Mouse (Mus musculus) hindbrain, embryonic 13.5 days (tissue): ENCODE data around the gene Gm29776. TPM values are rescaled to one million over a fixed set of nuclear protein-coding genes. Genes with fewer than 3 reads are reported as not detected.

Experiments
- ATAC-seq: fragments of 200-750 bp; cut with Nextera tagmentation; 2 replicates; pipeline ENCODE4 v1.8.0; 2017; ENCODE audit warnings: moderate TSS enrichment; ENCODE audit not compliant: low FRiP score
- H3K27ac ChIP-seq: fragments of 300-500 bp; sonication (generic); 2 replicates; pipeline ENCODE4 v1.5.1; 2015; ENCODE audit warnings: inconsistent platforms, mild to moderate bottlenecking, moderate library complexity
- H3K27me3 ChIP-seq: fragments of 300-500 bp; sonication (generic); 2 replicates; pipeline ENCODE4 v1.6.1; 2015; ENCODE audit warnings: mild to moderate bottlenecking, inconsistent platforms
- H3K36me3 ChIP-seq: fragments of 300-500 bp; sonication (generic); 2 replicates; pipeline ENCODE4 v1.6.1; 2015; ENCODE audit warnings: mild to moderate bottlenecking, inconsistent platforms
- H3K4me1 ChIP-seq: fragments of 300-500 bp; sonication (generic); replicated peaks from 2 replicates; pipeline ENCODE4 v1.6.1; 2015; ENCODE audit warnings: inconsistent platforms
- H3K4me2 ChIP-seq: fragments of 300-500 bp; sonication (generic); 2 replicates; pipeline ENCODE4 v1.6.1; 2015; ENCODE audit warnings: inconsistent platforms, mild to moderate bottlenecking, moderate library complexity
- H3K4me3 ChIP-seq: fragments of 300-500 bp; sonication (generic); 2 replicates; pipeline ENCODE4 v1.5.1; 2015; ENCODE audit warnings: mild to moderate bottlenecking, inconsistent platforms
- H3K9ac ChIP-seq: fragments of 300-500 bp; sonication (generic); 2 replicates; pipeline ENCODE4 v1.6.1; 2015; ENCODE audit warnings: mild to moderate bottlenecking, inconsistent platforms
- H3K9me3 ChIP-seq: fragments of 300-500 bp; sonication (generic); 2 replicates; pipeline ENCODE4 v1.6.1; 2016; ENCODE audit warnings: inconsistent platforms
- WGBS: fragments of 180-500 bp; shearing (Covaris S2); methylation state at CpG from one replicate; pipeline ENCODE4 v1.1.7; 2015; 5-methylcytosine and 5-hydroxymethylcytosine counted together
- polyA plus RNA-seq: library from polyadenylated mRNA; unstranded; fragments of >200 nt; fragmentation: Nextera tagmentation; extraction: Ambion mirVana; gene quantifications from 2 replicates; pipeline ENCODE4 v1.2.1, GENCODE M21; 2015

Gene Gm29776
- polyA plus RNA-seq, 1 experiment from 2014 or later, result 0.34 TPM

- no peak for ATAC-seq
- Histone ChIP-seq H3K27me3 (peaks cover 7% of the 10 kb centered on the region; the same call in 1 of the 2 replicates), H3K4me2 (no peak overlapping the region), H3K36me3 (no peaks in the 10 kb centered on the region), H3K9ac (no peak overlapping the region), H3K4me1 (no peaks in the 10 kb centered on the region), H3K27ac (no peak overlapping the region), H3K9me3 (no peaks in the 10 kb centered on the region), H3K4me3 (no peak overlapping the region)
- WGBS, result 69% methylated on average over 5 of the region's 5 CpGs
These were observed 7.2 kb upstream of the Gm29776 start for GRCm38 (mm10) chr14:54705844-54706243.

DNA sequence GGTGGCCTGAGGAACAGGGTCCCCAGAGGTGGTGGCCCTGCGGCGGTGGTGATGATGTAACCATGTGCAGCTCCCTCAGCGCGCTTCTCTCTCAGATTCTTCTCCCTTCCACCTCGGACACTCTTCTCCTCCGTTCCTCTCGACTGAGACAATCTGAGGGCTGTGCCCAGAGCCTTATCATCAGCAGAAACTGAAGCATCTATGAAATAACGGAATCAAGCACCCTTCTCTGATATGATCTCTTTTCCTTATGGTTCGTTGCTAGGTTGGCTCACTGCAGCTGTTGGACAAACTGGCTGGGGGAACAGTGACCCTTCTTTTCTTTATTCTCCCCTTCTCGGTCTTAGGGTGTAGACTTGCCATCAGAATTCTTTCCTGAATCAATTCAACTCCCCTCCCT lies 4.6 kb upstream of the Gm29776 start:
- no peaks in the 10 kb centered on the region for H3K36me3 ChIP-seq
- no peak overlapping the region for H3K4me2 ChIP-seq
- no peaks in the 10 kb centered on the region for H3K9me3 ChIP-seq
- ATAC-seq, result no peak
- no peak overlapping the region for H3K27ac ChIP-seq
- H3K4me1 ChIP-seq, result no peaks in the 10 kb centered on the region
- 83% methylated on average over 10 of the region's 10 CpGs for WGBS
- H3K27me3 ChIP-seq, result peaks cover 7% of the 10 kb centered on the region; the same call in 1 of the 2 replicates
- H3K9ac ChIP-seq, result no peak overlapping the region
- no peak overlapping the region for H3K4me3 ChIP-seq

- Histone ChIP-seq H3K27me3 (peaks cover 7% of the 10 kb centered on the region; the same call in 1 of the 2 replicates), H3K4me1 (no peaks in the 10 kb centered on the region), H3K4me3 (no peak overlapping the region), H3K9ac (no peak overlapping the region), H3K4me2 (no peak overlapping the region), H3K36me3 (no peaks in the 10 kb centered on the region), H3K27ac (no peak overlapping the region), H3K9me3 (no peaks in the 10 kb centered on the region)
- no peak for ATAC-seq
- WGBS, result 9% methylated on average over 6 of the region's 6 CpGs
These were observed 2.7 kb upstream of the Gm29776 start for GRCm38 (mm10) chr14:54701298-54701697.

DNA sequence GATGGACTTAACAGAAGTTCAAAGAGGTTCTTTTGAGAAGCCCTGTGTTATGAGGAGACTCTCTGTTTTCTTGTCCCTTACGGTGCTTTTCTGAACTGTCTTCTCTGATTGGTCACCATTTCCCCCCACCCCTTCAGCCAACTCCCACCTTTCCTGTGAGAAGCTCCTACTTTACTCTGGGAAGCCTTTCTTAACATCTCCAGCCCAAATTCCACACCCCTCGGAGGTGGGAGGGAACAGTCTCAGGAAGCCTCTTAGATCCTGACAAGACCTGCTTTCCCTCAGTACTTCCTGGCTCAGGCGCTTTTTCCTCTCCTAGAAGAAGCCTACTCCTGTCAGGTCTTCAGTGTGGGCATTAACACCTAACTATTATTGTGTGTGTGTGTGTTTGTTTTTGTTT lies 953 bp upstream of the Gm29776 start:
- Histone ChIP-seq H3K9me3 (no peaks in the 10 kb centered on the region), H3K4me3 (no peak overlapping the region), H3K27me3 (peaks cover 7% of the 10 kb centered on the region; the same call in 1 of the 2 replicates), H3K27ac (no peak overlapping the region), H3K36me3 (peaks cover 4% of the 10 kb centered on the region), H3K4me1 (no peaks in the 10 kb centered on the region), H3K9ac (no peak overlapping the region), H3K4me2 (no peak overlapping the region)
- 53% methylated on average over 3 of the region's 3 CpGs for WGBS
- no peak for ATAC-seq

DNA sequence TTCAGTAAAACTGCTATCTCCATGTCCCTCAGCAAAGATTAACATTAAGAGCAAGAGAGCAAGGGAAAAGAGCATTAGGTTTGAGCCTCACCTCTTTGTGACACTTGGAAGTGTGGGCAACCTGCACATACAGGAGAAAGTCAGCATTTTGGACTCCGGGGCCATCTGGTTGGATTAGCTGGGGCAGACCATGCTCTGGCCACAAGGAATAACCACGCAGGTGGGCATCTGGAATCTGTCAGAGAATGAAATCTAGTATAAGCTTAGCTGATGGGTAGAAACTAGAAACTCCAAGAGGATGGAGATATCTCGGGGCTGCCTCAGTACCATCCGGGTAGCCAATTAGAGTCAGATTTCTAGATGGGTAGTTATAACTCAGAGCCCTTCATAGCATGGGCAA lies 1.9 kb downstream of the Gm29776 start:
- no peak for ATAC-seq
- no peak overlapping the region for H3K9ac ChIP-seq
- 93% methylated on average over 4 of the region's 4 CpGs for WGBS

GRCm38 (mm10) chr14:54695042-54695441 lies 3.6 kb downstream of the Gm29776 start:
- H3K4me1 ChIP-seq, result no peaks in the 10 kb centered on the region
- H3K9ac ChIP-seq, result no peak overlapping the region
- H3K27me3 ChIP-seq, result no peaks in the 10 kb centered on the region
- H3K9me3 ChIP-seq, result no peaks in the 10 kb centered on the region
- 88% methylated on average over 6 of the region's 6 CpGs for WGBS
- no peak overlapping the region for H3K4me3 ChIP-seq
- no peak overlapping the region for H3K27ac ChIP-seq
- ATAC-seq, result no peak
- no peak overlapping the region for H3K4me2 ChIP-seq
- peaks cover 35% of the 10 kb centered on the region for H3K36me3 ChIP-seq

More for the DNA sequence above, 1.9 kb downstream of the Gm29776 start:
- no peaks in the 10 kb centered on the region for H3K27me3 ChIP-seq
- H3K4me1 ChIP-seq, result no peaks in the 10 kb centered on the region
- no peaks in the 10 kb centered on the region for H3K9me3 ChIP-seq
- no peak overlapping the region for H3K27ac ChIP-seq
- H3K4me2 ChIP-seq, result no peak overlapping the region
- H3K36me3 ChIP-seq, result peaks cover 24% of the 10 kb centered on the region
- no peak overlapping the region for H3K4me3 ChIP-seq

DNA sequence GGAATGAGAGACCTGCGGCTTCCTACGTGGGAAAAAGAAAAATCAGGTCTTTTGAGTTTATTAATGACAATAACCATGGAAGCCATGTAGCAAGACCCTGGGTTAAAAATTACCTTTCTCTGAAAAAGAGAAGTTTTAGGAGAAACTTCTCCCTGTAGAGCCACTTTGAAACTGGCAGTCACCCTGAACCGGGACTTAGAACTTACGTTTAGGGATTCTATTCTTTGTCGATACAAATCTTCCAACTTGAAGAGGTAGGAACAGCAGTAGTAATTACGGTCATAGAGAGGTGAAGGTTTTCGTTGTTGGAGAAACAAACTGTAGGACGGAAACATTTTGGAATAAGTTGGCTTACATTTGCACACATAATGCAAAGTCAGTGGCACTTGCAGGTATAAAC lies 11.4 kb downstream of the Gm29776 start:
- ATAC-seq, result no peak
- Histone ChIP-seq H3K9ac (peak overlapping the region; percentile 79), H3K36me3 (peaks cover 29% of the 10 kb centered on the region), H3K4me2 (peak overlapping the region; percentile 62), H3K4me3 (peak overlapping the region; percentile 76), H3K4me1 (peaks cover 41% of the 10 kb centered on the region), H3K9me3 (no peaks in the 10 kb centered on the region), H3K27ac (peak overlapping the region; percentile 74), H3K27me3 (no peaks in the 10 kb centered on the region)
- WGBS, result 7% methylated on average over 8 of the region's 8 CpGs

DNA sequence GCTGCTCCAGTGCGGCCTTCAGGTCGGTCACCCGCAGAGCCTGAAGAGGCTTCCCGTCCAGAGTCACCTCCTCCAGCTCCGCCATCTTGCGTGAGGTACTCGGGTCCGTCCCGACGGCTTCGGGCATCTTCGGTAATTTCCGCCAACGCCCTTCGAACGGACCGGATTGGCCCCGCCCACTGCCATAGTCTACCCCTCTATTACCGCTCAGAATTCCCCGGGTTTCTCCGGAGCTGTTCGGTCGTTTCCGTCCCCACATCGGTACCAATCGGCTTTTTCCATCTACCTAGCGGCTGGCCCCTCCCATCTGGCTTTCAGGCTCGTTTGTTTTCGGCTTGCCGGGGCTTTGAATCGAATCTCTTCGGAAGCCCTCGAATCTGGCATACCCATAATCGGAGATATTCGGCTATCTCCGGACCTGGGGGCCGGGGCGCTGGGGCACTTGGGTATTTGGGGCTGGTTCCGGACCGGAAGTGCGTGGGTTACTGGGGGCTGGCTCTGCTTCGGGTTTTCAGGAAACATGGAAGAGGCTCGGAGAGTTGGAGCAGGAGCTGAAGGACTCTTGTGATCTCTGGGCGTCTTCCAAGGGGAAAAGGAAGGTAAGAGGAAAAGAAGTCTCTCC lies 12.0 kb downstream of the Gm29776 start, which contains the start of gene Acin1:
Gene Acin1, minus strand, starts transcription at position 410 of the 622 bp plus-strand sequence.
- peak within 1 kb of the TSS; percentile 76 for H3K4me3 ChIP-seq
- peak within 1 kb of the TSS; percentile 75 for H3K4me2 ChIP-seq
- WGBS, result under 1% methylated on average over 44 of the region's 44 CpGs
- peak within 1 kb of the TSS; percentile 94 for H3K9ac ChIP-seq
- ATAC-seq, result peak; percentile 99
- H3K27me3 ChIP-seq, result no peaks in the 10 kb centered on the region
- H3K9me3 ChIP-seq, result no peaks in the 10 kb centered on the region
- peaks cover 41% of the 10 kb centered on the region for H3K4me1 ChIP-seq
- H3K27ac ChIP-seq, result peak within 1 kb of the TSS; percentile 96
- peaks cover 32% of the 10 kb centered on the region for H3K36me3 ChIP-seq

- peaks cover 41% of the 10 kb centered on the region for H3K4me1 ChIP-seq
- H3K4me3 ChIP-seq, result peak within 1 kb of the TSS; percentile 76
- no peaks in the 10 kb centered on the region for H3K27me3 ChIP-seq
- H3K9me3 ChIP-seq, result no peaks in the 10 kb centered on the region
- WGBS, result under 1% methylated on average over 41 of the region's 41 CpGs
- peak within 1 kb of the TSS; percentile 94 for H3K9ac ChIP-seq
- peak; percentile 80 for ATAC-seq
- peak within 1 kb of the TSS; percentile 96 for H3K27ac ChIP-seq
- peaks cover 33% of the 10 kb centered on the region for H3K36me3 ChIP-seq
- peak within 1 kb of the TSS; percentile 75 for H3K4me2 ChIP-seq
These were observed 12.5 kb downstream of the Gm29776 start, which contains the start of gene 1700123O20Rik for GRCm38 (mm10) chr14:54686063-54686521. Gene 1700123O20Rik, plus strand, starts transcription at chr14:54686216.

GRCm38 (mm10) chr14:54685471-54685870 lies 13.2 kb downstream of the Gm29776 start:
- Histone ChIP-seq H3K4me1 (peaks cover 41% of the 10 kb centered on the region), H3K9ac (peak overlapping the region; percentile 94), H3K4me3 (peak overlapping the region; percentile 76), H3K9me3 (no peaks in the 10 kb centered on the region), H3K4me2 (peak overlapping the region; percentile 75), H3K27me3 (no peaks in the 10 kb centered on the region), H3K27ac (peak overlapping the region; percentile 96; the same call in 1 of the 2 replicates), H3K36me3 (peaks cover 31% of the 10 kb centered on the region)
- WGBS, result 11% methylated on average over 8 of the region's 8 CpGs
- no peak for ATAC-seq

- H3K27me3 ChIP-seq, result no peaks in the 10 kb centered on the region
- no peak overlapping the region for H3K27ac ChIP-seq
- no peak overlapping the region for H3K9ac ChIP-seq
- H3K36me3 ChIP-seq, result peaks cover 39% of the 10 kb centered on the region
- no peak overlapping the region for H3K4me3 ChIP-seq
- ATAC-seq, result no peak
- H3K4me2 ChIP-seq, result no peak overlapping the region
- H3K9me3 ChIP-seq, result no peaks in the 10 kb centered on the region
- peaks cover 22% of the 10 kb centered on the region for H3K4me1 ChIP-seq
- WGBS, result 93% methylated on average over 3 of the region's 3 CpGs
These were observed 16.2 kb downstream of the Gm29776 start for GRCm38 (mm10) chr14:54682396-54682795.

GRCm38 (mm10) chr14:54678657-54679304 lies 19.9 kb downstream of the Gm29776 start:
- H3K4me1 ChIP-seq, result peaks cover 7% of the 10 kb centered on the region; the same call in 1 of the 2 replicates
- H3K4me3 ChIP-seq, result no peak overlapping the region
- no peak overlapping the region for H3K9ac ChIP-seq
- no peaks in the 10 kb centered on the region for H3K9me3 ChIP-seq
- H3K27me3 ChIP-seq, result no peaks in the 10 kb centered on the region
- no peak for ATAC-seq
- H3K36me3 ChIP-seq, result peaks cover 68% of the 10 kb centered on the region
- H3K4me2 ChIP-seq, result no peak overlapping the region
- 82% methylated on average over 16 of the region's 16 CpGs for WGBS
- H3K27ac ChIP-seq, result no peak overlapping the region
